Mouse (Mus musculus) ES-Bruce4 (cell line): ENCODE results near the gene Ccdc13. TPM values are rescaled to one million over a fixed set of nuclear protein-coding genes. Genes with fewer than 3 reads are reported as not detected.
A peak's percentile ranks its signal among the peaks of the same experiment; 100 is the strongest.

Experiments
- H3K27ac ChIP-seq: 2 replicates; pipeline ENCODE4 v1.5.1; 2012; ENCODE audit warnings: low read length, inconsistent platforms; ENCODE audit not compliant: insufficient read depth
- H3K27me3 ChIP-seq: 2 replicates; pipeline ENCODE4 v1.6.1; 2012; ENCODE audit warnings: mild to moderate bottlenecking, low read length, inconsistent platforms; ENCODE audit not compliant: control insufficient read depth, poor library complexity, insufficient read depth, severe bottlenecking
- H3K36me3 ChIP-seq: 2 replicates; pipeline ENCODE4 v1.6.1; 2012; ENCODE audit warnings: inconsistent platforms, mild to moderate bottlenecking, low read length, moderate library complexity; ENCODE audit not compliant: control insufficient read depth, poor library complexity, insufficient read depth, severe bottlenecking
- H3K4me1 ChIP-seq: one replicate; pipeline ENCODE4 v1.8.1; 2011; ENCODE audit warnings: low read length; ENCODE audit not compliant: control insufficient read depth, insufficient read depth
- H3K4me3 ChIP-seq: 2 replicates; pipeline ENCODE4 v1.5.1; 2011; ENCODE audit warnings: low read depth, mild to moderate bottlenecking, low read length
- H3K9ac ChIP-seq: 2 replicates; pipeline ENCODE4 v1.6.1; 2012; ENCODE audit warnings: low read depth, mild to moderate bottlenecking, inconsistent platforms; ENCODE audit not compliant: poor library complexity, severe bottlenecking
- H3K9me3 ChIP-seq: replicated peaks from 2 replicates; pipeline ENCODE4 v1.6.1; 2012; ENCODE audit warnings: mild to moderate bottlenecking, low read length, inconsistent platforms; ENCODE audit not compliant: control insufficient read depth, poor library complexity, insufficient read depth, severe bottlenecking
- CTCF ChIP-seq: IDR thresholded peaks from one replicate; pipeline ENCODE4 v1.8.1; 2011; ENCODE audit warnings: low read depth, low read length
- EP300 ChIP-seq: IDR thresholded peaks from 2 replicates; pipeline ENCODE4 v1.6.1; 2011; ENCODE audit warnings: low read depth, low read length; ENCODE audit not compliant: insufficient read depth
- POLR2A ChIP-seq: IDR thresholded peaks from one replicate; pipeline ENCODE4 v1.8.1; 2011; ENCODE audit warnings: low read length; ENCODE audit not compliant: insufficient read depth
- polyA plus RNA-seq: library from polyadenylated mRNA; stranded (reverse); fragments of >200 nt; gene quantifications from 2 replicates; pipeline ENCODE4 v1.2.4, GENCODE M21; 2011; ENCODE audit warnings: low read depth; ENCODE audit not compliant: missing spikeins, insufficient read depth, insufficient read length

Gene Ccdc13
- polyA plus RNA-seq, 1 experiment = 0.85 TPM

DNA sequence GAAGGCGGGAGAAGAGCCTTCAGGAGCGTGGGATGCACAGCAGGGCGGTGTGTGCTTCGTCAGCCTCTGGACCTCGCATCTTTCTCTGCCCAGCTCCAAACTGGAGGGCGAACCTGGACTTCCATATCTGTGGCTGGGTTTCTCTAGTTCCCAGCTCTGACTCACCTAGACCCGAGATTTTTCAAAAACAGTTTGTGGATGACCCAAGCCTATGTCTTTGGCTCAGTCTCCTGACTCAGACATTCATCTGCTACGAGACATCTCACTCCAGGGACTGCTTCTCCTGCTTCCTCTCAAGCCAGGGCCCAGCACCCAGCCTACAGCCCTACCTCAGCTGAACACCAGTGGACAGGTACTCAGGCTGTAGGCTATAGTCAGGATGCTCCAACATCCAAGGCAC is 54.0 kb downstream of the Ccdc13 start:
- no peaks in the 10 kb centered on the region for H3K9me3 ChIP-seq
- no peaks in the 10 kb centered on the region for H3K27me3 ChIP-seq
- TF ChIP-seq POLR2A = no peak
- no peak for TF ChIP-seq EP300
- TF ChIP-seq CTCF = no peak
- no peaks in the 10 kb centered on the region for H3K4me1 ChIP-seq
- no peak overlapping the region for H3K4me3 ChIP-seq
- H3K9ac ChIP-seq = no peak overlapping the region
- H3K36me3 ChIP-seq = no peaks in the 10 kb centered on the region
- no peak overlapping the region for H3K27ac ChIP-seq

DNA sequence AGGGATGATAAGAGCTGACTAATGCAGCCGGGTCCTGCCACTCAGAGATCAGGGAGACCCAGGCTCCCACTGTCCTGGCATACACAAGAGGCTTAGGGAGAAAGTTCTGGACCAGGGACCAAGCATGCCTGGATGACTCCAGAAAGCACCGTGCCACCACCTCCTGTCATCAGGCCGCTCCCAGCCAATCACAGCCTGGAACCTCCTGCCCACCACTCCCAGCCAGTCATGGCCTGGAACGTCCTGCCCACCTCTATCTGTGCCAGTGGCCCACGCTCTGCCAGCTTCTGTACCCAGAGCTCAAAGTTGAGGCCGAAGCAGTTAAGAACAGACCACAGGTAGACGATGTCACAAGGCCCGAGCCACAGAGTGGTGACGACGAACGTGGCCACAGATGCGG is 54.5 kb downstream of the Ccdc13 start:
- H3K9me3 ChIP-seq = no peaks in the 10 kb centered on the region
- no peak overlapping the region for H3K9ac ChIP-seq
- H3K4me3 ChIP-seq = no peak overlapping the region
- H3K27ac ChIP-seq = no peak overlapping the region
- no peaks in the 10 kb centered on the region for H3K27me3 ChIP-seq
- H3K4me1 ChIP-seq = no peaks in the 10 kb centered on the region
- H3K36me3 ChIP-seq = no peaks in the 10 kb centered on the region
- TF ChIP-seq EP300 (no peak), POLR2A (no peak), CTCF (no peak)

DNA sequence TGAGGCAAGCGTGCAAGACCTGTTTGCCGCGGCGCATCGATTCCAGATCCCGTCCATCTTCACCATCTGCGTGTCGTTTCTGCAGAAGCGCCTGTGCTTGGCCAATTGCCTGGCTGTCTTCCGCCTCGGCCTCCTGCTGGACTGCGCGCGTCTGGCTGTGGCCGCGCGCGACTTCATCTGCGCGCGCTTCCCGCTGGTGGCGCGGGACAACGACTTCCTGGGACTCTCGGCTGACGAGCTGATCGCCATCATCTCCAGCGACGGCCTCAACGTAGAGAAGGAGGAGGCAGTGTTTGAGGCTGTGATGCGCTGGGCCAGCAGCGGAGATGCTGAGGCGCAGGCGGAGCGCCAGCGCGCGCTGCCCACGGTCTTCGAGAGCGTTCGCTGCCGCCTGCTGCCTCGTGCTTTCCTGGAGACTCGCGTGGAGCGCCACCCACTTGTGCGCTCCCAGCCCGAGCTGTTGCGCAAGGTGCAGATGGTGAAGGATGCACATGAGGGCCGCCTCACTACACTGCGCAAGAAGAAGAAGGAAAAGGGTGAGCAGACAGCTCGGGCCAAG is 61.1 kb downstream of the Ccdc13 start:
- H3K4me3 ChIP-seq = peak overlapping the region; percentile 54
- no peaks in the 10 kb centered on the region for H3K4me1 ChIP-seq
- no peaks in the 10 kb centered on the region for H3K36me3 ChIP-seq
- no peaks in the 10 kb centered on the region for H3K9me3 ChIP-seq
- peaks cover 7% of the 10 kb centered on the region; the same call in 1 of the 2 replicates for H3K27me3 ChIP-seq
- TF ChIP-seq POLR2A = no peak
- no peak for TF ChIP-seq CTCF
- TF ChIP-seq EP300 = no peak
- no peak overlapping the region for H3K27ac ChIP-seq
- no peak overlapping the region; the same call in 1 of the 2 replicates for H3K9ac ChIP-seq

DNA sequence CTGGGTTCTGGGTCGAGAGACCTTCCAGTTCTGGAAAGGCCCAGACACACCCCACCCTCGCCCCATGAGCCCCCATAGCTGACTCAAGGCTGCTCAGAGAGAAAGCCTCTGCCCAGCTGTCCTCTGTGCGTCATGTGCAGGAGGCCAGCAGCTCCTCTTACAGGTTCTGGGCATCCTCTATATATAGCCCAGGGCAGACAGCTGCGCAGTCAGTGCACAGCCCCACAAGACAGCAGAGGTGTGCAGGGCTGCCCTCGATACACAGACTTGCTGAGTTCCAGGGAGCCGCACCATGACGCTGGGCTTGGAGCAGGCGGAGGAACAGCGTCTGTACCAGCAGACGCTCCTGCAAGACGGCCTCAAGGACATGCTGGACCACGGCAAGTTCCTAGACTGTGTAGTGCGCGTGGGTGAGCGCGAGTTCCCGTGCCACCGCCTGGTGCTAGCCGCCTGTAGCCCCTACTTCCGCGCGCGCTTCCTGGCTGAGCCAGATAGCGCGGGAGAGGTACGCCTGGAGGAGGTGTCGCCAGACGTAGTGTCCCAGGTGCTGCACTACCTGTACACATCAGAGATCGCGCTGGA is 61.7 kb downstream of the Ccdc13 start, which contains the start of gene Klhl40:
Klhl40 (plus strand) TSS at position 124 of the 582 bp plus-strand sequence.
- Histone ChIP-seq H3K4me3 (peak within 1 kb of the TSS; percentile 54), H3K27me3 (peaks cover 7% of the 10 kb centered on the region; the same call in 1 of the 2 replicates), H3K9me3 (no peaks in the 10 kb centered on the region), H3K9ac (no peak within 1 kb of the TSS; the same call in 1 of the 2 replicates), H3K4me1 (no peaks in the 10 kb centered on the region), H3K36me3 (no peaks in the 10 kb centered on the region), H3K27ac (no peak within 1 kb of the TSS)
- TF ChIP-seq EP300 (no peak), POLR2A (no peak), CTCF (no peak)

DNA sequence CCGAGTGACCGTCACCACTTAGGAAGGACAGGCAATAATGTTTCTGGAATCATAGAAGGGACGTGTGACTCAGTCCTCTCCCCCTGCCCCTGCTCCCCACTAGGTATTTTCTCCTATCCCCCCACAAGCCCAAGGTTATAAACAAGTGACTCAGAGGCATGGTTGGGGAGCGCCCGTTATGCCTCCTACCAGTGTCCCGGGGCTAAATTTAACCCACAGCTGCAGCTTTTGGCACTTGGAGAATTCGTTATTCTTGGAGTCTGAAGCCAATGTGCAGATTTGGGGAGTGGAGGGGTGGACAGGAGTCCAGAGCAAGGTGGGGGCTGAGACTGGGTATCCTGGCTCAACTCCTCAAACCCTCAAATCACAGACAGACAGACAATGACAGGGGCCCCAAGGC is 62.8 kb downstream of the Ccdc13 start:
- TF ChIP-seq CTCF (no peak), EP300 (no peak), POLR2A (no peak)
- Histone ChIP-seq H3K4me1 (no peaks in the 10 kb centered on the region), H3K27ac (no peak overlapping the region)

DNA sequence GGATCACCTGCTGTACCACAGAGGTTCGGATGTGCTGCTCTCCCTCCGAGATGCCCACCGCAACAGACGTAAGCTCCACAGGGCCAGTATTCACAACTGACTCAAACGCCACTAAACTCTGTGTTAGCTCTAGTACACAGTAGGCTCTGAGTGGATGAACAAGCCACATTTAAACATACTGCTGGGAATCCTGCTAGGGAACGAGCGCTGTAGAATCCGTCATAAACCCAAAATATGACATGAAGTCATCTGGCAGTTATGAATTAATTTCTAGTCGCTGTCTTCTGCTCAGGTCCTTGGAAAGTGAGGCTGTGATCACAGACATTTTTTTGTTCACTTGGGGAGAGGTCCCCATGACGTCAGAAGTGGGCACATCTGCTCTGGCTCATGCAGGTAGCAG is 63.3 kb downstream of the Ccdc13 start:
- H3K4me1 ChIP-seq = no peaks in the 10 kb centered on the region
- no peak overlapping the region for H3K4me3 ChIP-seq
- no peak overlapping the region for H3K9ac ChIP-seq
- TF ChIP-seq CTCF (no peak), EP300 (no peak), POLR2A (no peak)
- no peak overlapping the region for H3K27ac ChIP-seq
- no peaks in the 10 kb centered on the region for H3K36me3 ChIP-seq
- H3K27me3 ChIP-seq = peaks cover 7% of the 10 kb centered on the region; the same call in 1 of the 2 replicates
- no peaks in the 10 kb centered on the region for H3K9me3 ChIP-seq

More for the DNA sequence above, 62.8 kb downstream of the Ccdc13 start:
- H3K4me3 ChIP-seq = no peak overlapping the region
- H3K9ac ChIP-seq = no peak overlapping the region
- peaks cover 7% of the 10 kb centered on the region; the same call in 1 of the 2 replicates for H3K27me3 ChIP-seq
- H3K36me3 ChIP-seq = no peaks in the 10 kb centered on the region
- no peaks in the 10 kb centered on the region for H3K9me3 ChIP-seq
